Mouse (Mus musculus) testis, adult 2 months (tissue): ENCODE results near the gene Lats2. TPM values are rescaled to one million over a fixed set of nuclear protein-coding genes. Genes with fewer than 3 reads are reported as not detected.
"Not testable (repeated sequence)": the region's sequence is repeated elsewhere in the genome, so short reads cannot be mapped to it uniquely, and the experiment has no call there.

ENCODE experiments used
- H3K27ac ChIP-seq: fragments of 200-500 bp; 2 replicates; pipeline ENCODE4 v1.5.1; 2012; ENCODE audit warnings: low read depth, low read length; ENCODE audit not compliant: control insufficient read depth, insufficient read depth
- H3K27me3 ChIP-seq: fragments of 200-500 bp; 2 replicates; pipeline ENCODE4 v1.6.1; 2012; ENCODE audit warnings: mild to moderate bottlenecking, low read length, moderate library complexity; ENCODE audit not compliant: control insufficient read depth, insufficient read depth
- H3K36me3 ChIP-seq: fragments of 200-500 bp; 2 replicates; pipeline ENCODE4 v1.6.1; 2012; ENCODE audit warnings: mild to moderate bottlenecking, low read length; ENCODE audit not compliant: control insufficient read depth, insufficient read depth
- H3K4me1 ChIP-seq: fragments of 200-500 bp; 2 replicates; pipeline ENCODE4 v1.6.1; 2012; ENCODE audit warnings: low read length; ENCODE audit not compliant: control insufficient read depth, insufficient read depth
- H3K4me3 ChIP-seq: fragments of 200-500 bp; 2 replicates; pipeline ENCODE4 v1.5.1; 2012; ENCODE audit warnings: low read depth, mild to moderate bottlenecking, low read length, moderate library complexity, mixed read lengths; ENCODE audit not compliant: control insufficient read depth
- CTCF ChIP-seq: fragments of 200-500 bp; IDR thresholded peaks from 2 replicates; pipeline ENCODE4 v1.5.1; 2012; ENCODE audit warnings: low read depth, mild to moderate bottlenecking, inconsistent platforms, low read length, moderate library complexity; ENCODE audit not compliant: control insufficient read depth, insufficient read depth, insufficient replicate concordance
- POLR2A ChIP-seq: fragments of 200-500 bp; IDR thresholded peaks from 2 replicates; pipeline ENCODE4 v1.6.1; 2012; ENCODE audit warnings: low read depth, mild to moderate bottlenecking, inconsistent platforms, low read length, moderate library complexity; ENCODE audit not compliant: control insufficient read depth
- polyA plus RNA-seq: library from polyadenylated mRNA; depleted of rRNA; stranded (reverse); fragments of >200 nt; gene quantifications from 2 replicates; pipeline ENCODE4 v1.2.3, GENCODE M21; 2012

The Lats2 gene
- polyA plus RNA-seq, 1 experiment = 74.4 TPM

DNA sequence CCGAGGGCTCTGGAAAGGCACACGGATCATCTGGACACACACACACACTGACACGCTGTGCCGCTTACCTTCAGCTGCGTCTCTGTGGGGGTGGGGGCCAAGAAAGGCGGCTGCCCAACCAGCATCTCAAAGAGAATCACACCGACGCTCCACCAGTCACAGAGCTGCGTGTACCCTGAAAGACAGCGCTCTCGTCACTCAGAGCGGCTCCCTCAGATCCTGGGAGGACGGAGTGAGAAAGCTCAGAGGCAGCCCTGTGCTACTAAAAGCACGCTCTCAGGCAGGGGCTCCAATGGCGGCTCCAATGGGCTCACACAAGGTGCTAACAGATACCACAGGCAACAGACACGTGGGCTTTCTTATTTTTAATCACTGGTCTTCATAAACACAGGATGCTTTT is 63.9 kb downstream of the Lats2 start:
- H3K27me3 ChIP-seq = no peaks in the 10 kb centered on the region
- H3K27ac ChIP-seq = no peak overlapping the region
- H3K4me3 ChIP-seq = no peak overlapping the region
- no peaks in the 10 kb centered on the region; the same call in 1 of the 2 replicates for H3K36me3 ChIP-seq
- TF ChIP-seq CTCF = no peak
- no peak for TF ChIP-seq POLR2A
- H3K4me1 ChIP-seq = no peaks in the 10 kb centered on the region

DNA sequence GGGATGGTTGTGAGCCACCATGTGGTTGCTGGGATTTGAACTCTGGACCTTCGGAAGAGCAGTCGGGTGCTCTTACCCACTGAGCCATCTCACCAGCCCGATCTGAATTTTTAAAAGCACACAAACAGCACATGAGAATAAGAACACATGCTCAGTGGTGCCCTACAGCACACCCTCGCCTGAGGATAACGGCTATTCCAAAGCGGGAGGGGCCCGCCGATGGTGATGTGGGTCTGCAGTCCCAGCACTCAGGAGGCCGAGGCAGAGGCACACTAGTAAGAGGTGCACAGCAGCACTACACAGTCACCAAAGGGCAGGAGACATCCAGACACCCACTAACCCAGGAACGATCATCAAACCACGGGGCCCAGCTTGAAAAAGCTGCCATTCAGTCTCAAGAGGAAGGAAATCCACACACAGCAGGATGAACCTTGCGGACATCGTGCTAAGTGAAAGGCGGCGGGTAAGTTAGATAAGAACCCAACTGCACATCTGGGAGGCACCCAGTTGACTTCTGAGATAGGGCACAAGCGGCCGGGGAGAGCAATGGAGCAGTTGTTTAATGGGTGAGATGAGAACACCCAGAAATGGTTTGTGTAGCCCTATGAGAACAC is 65.6 kb downstream of the Lats2 start:
- TF ChIP-seq POLR2A = no peak
- TF ChIP-seq CTCF = no peak
- H3K36me3 ChIP-seq = no peaks in the 10 kb centered on the region; the same call in 1 of the 2 replicates
- H3K4me3 ChIP-seq = no peak overlapping the region
- no peaks in the 10 kb centered on the region for H3K27me3 ChIP-seq
- H3K4me1 ChIP-seq = no peaks in the 10 kb centered on the region
- no peak overlapping the region for H3K27ac ChIP-seq

DNA sequence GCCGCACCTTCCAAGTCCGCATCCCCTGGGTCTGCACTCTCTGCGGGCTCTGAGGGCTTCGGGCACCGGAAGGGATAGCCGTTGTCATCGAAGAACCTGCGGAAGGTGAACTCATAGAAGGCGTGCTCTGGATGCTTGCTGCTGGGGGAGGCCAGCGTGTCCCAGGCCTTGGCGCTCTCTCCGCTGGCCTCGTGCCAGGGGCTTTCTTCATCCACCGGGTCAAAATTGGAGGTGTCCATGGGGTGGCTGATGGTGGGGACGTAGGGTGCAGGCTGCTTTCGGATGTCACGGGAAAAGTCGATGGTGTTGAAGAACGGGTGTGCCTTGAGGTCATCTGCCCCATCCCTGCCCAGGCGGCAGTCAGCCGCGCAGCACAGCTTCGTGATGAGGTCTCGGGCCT is 66.9 kb downstream of the Lats2 start:
- Histone ChIP-seq H3K4me1 (no peaks in the 10 kb centered on the region), H3K27ac (no peak overlapping the region), H3K36me3 (no peaks in the 10 kb centered on the region; the same call in 1 of the 2 replicates), H3K27me3 (no peaks in the 10 kb centered on the region), H3K4me3 (no peak overlapping the region)
- TF ChIP-seq CTCF (no peak), POLR2A (no peak)

DNA sequence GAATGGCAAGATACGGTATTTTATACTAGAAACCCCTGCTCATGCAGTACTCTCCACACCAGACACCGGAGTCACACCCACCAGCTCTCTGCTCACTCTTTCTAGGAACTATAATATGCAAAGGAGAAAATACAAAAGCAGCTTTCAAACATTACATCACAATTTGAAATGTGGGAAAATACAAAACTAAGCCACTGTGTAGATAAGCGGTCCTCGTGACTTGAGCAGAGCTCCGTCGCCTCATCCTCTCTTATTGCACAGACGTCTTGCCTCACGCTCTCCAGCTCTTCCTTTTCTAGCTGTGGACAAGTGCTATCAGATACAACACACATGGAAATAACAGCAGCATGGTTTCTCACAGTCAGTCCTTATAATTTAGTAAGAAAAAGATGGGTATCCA is 67.5 kb downstream of the Lats2 start:
- H3K36me3 ChIP-seq = no peaks in the 10 kb centered on the region
- H3K27ac ChIP-seq = no peak overlapping the region
- H3K4me1 ChIP-seq = no peaks in the 10 kb centered on the region
- no peaks in the 10 kb centered on the region for H3K27me3 ChIP-seq
- no peak overlapping the region for H3K4me3 ChIP-seq
- TF ChIP-seq CTCF (no peak), POLR2A (no peak)

DNA sequence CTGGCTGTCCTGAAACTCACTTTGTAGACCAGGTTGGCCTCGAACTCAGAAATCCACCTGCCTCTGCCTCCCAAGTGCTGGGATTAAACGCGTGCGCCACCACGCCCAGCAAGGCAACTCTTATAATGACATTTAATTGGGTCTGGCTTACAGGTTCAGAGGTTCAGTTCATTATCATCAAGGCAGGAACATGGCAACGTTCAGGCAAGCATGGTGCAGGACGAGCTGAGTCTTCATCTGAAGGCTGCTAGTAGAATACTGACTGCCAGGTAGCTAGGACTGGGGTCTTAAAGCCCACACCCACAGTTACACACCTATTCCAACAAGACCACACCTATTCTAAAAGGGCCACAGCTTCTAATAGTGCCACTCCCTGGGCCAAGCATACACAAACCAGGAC is 70.1 kb downstream of the Lats2 start:
- H3K4me3 ChIP-seq, H3K27ac ChIP-seq, H3K27me3 ChIP-seq, H3K36me3 ChIP-seq, H3K4me1 ChIP-seq: not testable (repeated sequence)

DNA sequence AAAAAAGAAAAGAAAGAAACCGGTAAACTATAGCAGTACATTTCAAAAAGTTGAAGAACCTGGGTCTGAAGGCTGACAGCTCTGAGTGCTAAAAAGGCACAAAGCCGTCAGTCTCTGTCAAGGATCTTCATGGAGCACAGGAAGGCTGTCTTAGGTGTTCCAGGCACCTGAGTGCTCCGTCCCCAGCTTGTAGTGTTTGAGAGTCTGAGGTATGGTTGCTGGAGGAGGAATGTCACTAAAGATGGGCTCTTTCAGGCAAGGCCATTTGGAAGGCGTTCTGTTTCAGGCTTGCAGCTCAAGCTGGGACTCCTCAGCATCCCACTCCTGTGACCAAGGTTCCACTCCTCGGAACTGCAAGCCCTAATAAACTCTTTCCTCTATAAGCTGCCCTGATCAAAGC is 70.7 kb downstream of the Lats2 start:
- no peak overlapping the region for H3K27ac ChIP-seq
- H3K36me3 ChIP-seq = no peaks in the 10 kb centered on the region
- TF ChIP-seq POLR2A (no peak), CTCF (no peak)
- H3K4me1 ChIP-seq = no peaks in the 10 kb centered on the region
- no peaks in the 10 kb centered on the region for H3K27me3 ChIP-seq
- H3K4me3 ChIP-seq = no peak overlapping the region

DNA sequence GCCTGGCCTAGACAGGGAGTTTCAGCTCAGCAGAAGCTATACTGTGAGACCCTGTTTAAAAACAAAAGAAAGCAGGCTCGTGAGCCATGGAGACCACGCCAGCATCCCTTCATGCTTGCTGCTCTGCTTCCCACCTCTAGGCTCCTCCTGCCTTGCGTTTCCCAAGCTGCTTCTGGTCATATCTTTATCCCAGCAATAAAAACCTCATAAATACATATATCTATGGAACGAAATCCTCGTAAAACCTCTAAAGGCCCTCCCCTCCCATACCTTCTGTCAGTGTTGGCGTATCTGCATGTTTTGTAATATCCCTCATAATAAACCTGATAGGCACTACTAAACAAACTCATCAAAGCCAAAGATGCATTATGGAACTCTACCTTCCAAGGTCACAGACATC is 71.5 kb downstream of the Lats2 start:
- H3K36me3 ChIP-seq = no peaks in the 10 kb centered on the region
- no peaks in the 10 kb centered on the region for H3K27me3 ChIP-seq
- no peak overlapping the region for H3K27ac ChIP-seq
- no peaks in the 10 kb centered on the region for H3K4me1 ChIP-seq
- TF ChIP-seq POLR2A (no peak), CTCF (no peak)
- H3K4me3 ChIP-seq = no peak overlapping the region

DNA sequence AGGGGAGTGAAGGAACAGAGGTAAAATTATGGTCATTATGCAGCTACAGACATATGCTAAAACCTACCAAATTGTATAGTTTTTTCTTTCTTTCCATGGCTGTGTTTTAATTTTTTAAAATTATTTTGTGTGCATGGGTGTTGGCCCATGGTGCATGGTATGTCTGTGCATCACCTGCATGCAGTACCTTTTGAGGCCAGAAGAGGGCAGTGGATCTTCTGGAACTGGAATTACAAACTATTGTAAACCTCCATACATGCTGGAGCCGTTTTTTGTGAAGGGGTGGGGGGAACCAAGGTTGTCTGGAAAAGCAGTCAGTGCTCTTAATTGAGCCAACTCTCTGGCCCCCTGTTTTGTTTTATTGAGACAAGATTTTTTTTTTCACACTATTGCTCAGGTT is 73.6 kb downstream of the Lats2 start:
- Histone ChIP-seq H3K4me1 (no peaks in the 10 kb centered on the region), H3K36me3 (no peaks in the 10 kb centered on the region), H3K4me3 (no peak overlapping the region), H3K27me3 (no peaks in the 10 kb centered on the region), H3K27ac (no peak overlapping the region)
- no peak for TF ChIP-seq POLR2A
- peak; percentile 54; the same call in 1 of the 2 replicates for TF ChIP-seq CTCF
